Mouse (Mus musculus): ENCODE data around the gene Elmo1.
A peak's percentile ranks its signal among the peaks of the same experiment; 100 is the strongest.

Gene Elmo1

DNA sequence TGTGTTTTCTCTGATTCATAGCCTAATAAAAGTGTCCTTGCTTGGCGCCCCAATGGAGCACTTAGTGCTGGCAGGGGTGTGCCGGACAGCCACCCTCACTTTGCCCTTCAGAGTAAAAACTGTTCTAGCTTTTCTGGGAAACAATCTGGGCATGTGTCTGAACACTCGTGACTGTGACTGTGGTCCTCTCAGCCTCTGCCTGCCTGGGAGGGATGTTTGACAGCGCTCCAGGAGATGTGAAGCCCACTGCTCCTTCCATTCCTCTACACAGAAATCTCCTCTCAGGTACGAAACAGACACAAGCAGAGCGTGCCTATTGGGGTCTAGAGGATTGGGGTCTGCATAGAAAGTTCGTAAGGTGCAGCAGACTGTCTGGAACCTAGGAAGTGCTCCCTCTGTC is 28.5 kb downstream of the Elmo1 start:
- ATAC-seq (ENCODE audit: insufficient number of reproducible peaks, low FRiP score, low TSS enrichment): no peak

DNA sequence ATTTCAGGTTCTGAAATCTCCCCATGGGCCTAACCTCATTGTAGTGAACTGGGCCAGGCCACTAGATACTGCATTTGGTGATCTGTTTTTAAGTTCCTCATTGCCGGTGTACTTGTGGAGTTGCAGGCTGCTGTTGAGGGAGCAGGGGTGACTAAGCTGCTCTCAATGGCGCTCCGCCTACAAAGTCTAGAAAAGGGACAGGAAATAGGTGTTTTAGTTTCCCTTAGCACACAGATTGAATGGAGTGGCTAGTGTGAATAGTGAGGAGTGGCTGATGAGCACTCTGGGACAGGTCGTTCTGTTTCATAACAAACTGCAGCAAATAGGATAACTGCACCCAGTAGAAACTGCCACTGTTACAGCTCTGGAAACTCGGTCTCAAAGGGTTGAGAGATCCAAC is 30.3 kb downstream of the Elmo1 start:
- peak; percentile 13; the same call in 1 of the 2 replicates for ATAC-seq (ENCODE audit: insufficient number of reproducible peaks, low FRiP score, low TSS enrichment)

DNA sequence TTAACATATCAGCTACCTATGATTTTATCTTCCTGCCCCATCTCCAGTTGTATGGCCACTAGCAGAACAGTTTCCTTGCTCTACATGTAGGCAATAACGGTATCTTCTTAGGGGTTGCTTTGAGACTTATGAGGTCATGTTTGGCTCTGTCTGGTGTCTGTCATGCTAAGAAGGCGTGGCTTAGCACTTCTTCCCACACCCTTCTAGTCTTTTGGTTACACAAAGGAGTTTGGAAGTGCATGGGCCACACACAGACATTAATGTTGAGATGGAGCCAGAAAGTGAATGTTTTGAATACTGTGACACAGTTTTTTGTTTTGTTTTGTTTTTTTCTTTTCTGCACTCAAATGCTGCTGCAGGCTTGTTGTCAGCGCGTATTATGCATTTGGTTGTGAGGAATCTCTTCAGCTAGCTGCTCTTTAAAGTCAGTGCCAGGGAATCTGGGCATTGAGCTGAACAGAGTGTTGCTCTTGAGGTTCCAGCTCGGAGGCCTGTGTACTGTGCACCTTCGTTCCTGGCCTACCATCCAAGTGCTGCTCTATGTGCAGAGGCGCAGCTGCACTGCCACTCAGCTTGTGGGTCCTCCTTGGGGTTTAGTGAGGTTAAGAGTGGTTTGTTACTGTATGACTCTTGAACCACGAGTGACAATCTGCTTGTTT is 31.1 kb downstream of the Elmo1 start:
- ATAC-seq (ENCODE audit: insufficient number of reproducible peaks, low FRiP score, low TSS enrichment): no peak

DNA sequence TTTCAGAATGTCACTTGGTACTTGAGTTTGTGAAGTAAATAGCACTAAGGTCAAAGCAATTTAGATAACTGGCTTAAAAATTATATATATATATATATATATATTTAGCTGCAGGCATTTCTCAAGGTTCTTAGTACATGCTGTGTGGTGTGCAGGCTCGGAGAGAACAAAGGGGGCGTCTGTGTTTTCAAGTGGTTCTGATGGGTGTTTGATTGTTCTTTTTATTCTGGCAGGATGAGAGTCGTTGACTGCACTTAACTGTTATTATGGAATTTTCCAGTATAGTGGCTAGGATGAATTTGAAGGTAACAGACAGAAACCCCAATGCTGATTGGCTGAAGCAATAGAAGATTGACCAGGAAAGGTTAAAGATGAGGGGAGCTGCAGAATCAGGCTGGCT is 33.6 kb downstream of the Elmo1 start:
- ATAC-seq (ENCODE audit: insufficient number of reproducible peaks, low FRiP score, low TSS enrichment): no peak

DNA sequence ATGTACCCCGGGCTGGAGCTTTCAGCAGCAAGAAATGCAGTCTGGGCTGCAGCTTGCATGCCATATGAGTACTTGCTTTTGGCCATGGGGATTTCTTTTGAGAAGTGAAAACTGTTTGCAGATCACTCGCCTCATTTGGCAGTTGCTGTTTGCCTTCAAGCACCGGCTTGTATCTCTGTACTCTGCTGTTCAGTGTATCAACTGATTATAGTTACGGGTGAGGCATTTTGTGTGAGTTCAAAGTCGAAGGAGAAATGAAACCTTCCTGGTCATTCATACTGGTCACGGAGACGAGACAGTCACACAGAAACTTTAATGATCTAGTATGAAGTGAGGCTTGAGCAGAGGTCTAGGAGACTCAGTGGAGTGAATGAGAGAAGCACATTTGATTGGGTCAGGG is 34.6 kb downstream of the Elmo1 start:
- no peak for ATAC-seq (ENCODE audit: insufficient number of reproducible peaks, low FRiP score, low TSS enrichment)

DNA sequence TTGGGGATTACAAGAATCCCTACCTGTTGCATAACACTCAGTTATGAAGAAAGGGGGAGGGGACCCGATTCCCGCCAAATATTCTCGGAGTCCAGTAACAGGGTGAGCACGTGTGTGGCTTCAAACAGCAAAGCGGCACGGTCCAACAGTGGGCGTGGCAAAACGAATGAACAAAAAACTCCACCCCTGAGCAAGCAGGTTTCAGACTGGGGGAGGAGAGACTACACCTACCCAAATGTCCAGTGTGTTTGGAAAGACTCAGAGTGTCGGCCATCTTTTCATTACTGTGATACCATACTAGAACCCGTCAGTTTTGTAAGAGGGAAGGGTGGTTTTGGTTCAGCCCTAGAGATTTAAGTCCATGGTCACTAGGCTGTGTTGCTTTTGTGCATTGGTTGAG is 35.4 kb downstream of the Elmo1 start:
- ATAC-seq (ENCODE audit: insufficient number of reproducible peaks, low FRiP score, low TSS enrichment): no peak

- ATAC-seq (ENCODE audit: insufficient number of reproducible peaks, low FRiP score, low TSS enrichment): no peak
Observed at GRCm38 (mm10) chr13:20127553-20127952, 37.2 kb downstream of the Elmo1 start.

DNA sequence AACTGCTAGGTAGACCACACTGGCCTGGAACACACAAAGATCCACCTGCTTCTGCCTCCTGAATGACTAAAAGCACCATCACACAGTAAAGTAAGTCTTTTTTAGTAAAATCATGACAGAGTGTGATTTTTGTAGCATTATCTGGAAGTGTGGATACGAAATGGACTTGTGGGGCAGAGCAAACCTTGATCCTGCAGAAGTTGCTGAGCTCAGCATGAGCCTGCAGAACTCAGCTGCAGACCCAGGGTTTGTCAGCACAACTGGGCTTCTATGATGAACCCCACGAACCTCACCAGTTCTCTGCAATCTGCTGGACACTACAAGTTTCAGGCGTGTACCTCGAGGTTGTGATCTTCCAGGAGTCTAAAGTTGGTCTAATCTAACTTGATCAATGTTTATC is 37.7 kb downstream of the Elmo1 start:
- no peak for ATAC-seq (ENCODE audit: insufficient number of reproducible peaks, low FRiP score, low TSS enrichment)

DNA sequence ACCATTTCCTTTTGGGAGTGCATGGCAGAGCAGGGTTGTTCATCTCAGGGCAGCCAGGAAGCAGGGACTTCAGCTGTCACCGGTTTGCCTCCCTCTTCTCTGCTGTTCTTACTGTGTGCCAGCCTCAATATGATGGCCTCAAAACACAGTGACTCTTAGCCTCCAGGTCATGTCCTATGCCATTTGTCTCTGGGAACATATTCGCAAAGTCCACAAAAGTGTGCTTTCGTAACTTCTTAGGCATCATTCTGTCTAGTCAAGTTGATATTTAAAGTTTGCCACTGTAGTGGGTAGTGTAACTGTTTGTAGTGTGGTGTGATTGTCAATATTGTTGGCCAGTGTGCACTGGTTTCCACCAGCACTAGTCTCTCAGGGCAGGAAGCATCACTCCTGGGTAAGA is 40.3 kb downstream of the Elmo1 start:
- ATAC-seq (ENCODE audit: insufficient number of reproducible peaks, low FRiP score, low TSS enrichment): no peak

- ATAC-seq (ENCODE audit: insufficient number of reproducible peaks, low FRiP score, low TSS enrichment): no peak
Observed at GRCm38 (mm10) chr13:20131322-20131997, 41.1 kb downstream of the Elmo1 start.

DNA sequence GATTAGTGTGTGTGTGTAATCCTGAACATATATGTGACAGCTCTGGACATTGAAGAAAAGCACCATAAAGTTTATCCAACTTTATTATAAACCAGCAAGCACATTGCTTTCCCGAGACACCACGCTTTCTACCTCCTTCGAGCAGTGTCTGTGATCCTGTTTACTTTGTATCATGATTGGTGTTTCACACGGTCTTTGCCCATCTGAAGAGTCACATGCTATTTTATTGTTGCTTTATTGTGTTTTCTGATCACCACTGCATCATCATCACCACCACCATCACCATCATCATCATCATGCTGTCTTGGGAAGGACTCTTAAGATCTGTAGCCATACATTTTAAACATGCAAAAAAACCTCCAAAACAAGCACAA is 41.6 kb downstream of the Elmo1 start:
- no peak for ATAC-seq (ENCODE audit: insufficient number of reproducible peaks, low FRiP score, low TSS enrichment)

GRCm38 (mm10) chr13:20133602-20134394 is 43.4 kb downstream of the Elmo1 start:
- ATAC-seq (ENCODE audit: insufficient number of reproducible peaks, low FRiP score, low TSS enrichment): peak; percentile 57; the same call in 1 of the 2 replicates

- no peak for ATAC-seq (ENCODE audit: insufficient number of reproducible peaks, low FRiP score, low TSS enrichment)
Observed at GRCm38 (mm10) chr13:20134395-20135225, 44.2 kb downstream of the Elmo1 start.

- no peak for ATAC-seq (ENCODE audit: insufficient number of reproducible peaks, low FRiP score, low TSS enrichment)
Observed at GRCm38 (mm10) chr13:20136753-20137152, 46.4 kb downstream of the Elmo1 start.

DNA sequence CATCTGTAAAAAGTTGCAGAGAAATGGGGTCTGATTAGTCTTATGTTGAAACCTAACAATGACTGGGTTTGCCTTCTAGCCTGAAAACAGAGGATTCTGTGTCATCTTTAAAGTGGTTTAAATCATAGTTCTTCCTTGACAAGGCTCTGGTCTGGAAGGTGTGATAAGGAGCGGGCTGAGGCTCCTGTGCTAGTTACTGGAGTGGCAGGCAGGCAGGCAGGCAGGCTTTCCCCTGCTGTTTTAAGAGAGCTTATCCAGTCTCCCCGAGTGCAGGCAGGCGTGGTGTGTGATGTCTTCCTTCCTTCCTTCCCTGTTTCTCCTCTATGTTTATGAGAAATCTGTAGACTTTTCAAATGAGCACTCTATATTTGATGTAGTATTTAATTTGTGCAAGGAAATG is 48.1 kb downstream of the Elmo1 start:
- ATAC-seq (ENCODE audit: insufficient number of reproducible peaks, low FRiP score, low TSS enrichment): no peak

DNA sequence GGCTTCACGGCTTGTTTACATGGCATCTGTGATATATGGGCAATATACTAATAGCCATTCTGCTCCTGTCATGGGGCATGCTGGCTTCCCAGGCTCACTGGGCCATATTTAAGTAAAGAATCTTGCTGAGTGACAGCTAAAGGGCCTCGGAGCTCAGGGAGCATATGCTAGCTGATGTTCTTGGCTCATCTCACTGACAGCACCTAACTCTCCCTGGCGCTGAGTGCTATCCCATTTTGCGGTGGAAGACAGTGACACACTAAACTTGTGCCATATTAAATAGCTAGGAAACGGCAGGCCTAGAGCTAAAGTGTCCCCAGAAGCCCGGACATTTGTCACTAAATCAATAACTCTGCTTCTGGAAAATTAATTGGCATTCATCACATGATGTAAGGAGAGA is 48.7 kb downstream of the Elmo1 start:
- no peak for ATAC-seq (ENCODE audit: insufficient number of reproducible peaks, low FRiP score, low TSS enrichment)

DNA sequence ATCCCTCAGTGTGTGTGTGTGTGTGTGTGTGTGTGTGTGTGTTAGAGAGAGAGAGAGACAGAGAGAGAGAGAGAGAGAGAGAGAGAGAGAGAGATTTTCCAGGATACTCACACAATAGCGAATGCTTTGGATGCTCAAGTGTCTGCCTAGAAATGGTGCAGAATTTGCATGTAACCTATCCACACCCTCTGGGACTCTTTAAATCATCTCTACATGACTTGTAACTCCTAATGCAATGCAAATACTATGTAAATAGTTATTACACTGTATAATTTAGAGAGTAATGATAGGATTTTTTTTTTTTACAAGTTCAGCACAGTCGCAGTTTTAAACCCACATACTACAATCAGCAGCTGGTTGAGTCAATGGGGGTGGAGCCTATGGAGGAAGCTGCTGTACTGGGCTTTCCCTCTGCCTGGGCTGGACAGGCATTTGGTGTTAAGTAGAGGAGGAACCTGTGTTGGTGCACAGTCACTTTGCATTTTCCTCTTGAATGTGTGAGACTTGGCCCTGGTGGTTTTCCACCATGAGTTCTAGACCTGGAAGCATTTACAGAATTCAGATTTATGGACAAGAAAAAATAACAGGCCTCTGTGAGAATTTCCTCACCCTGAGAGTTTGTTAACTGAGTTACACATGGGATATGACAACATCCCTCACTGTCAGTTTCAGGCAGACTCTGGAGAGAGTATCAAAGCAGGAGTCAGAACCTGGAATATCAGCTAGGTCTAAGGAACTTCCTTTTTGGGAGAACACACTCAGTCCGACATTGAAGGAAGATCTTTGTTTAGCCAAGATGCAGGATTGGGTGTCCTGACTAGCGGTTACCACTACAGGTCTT is 49.6 kb downstream of the Elmo1 start:
- ATAC-seq (ENCODE audit: insufficient number of reproducible peaks, low FRiP score, low TSS enrichment): no peak

- ATAC-seq (ENCODE audit: insufficient number of reproducible peaks, low FRiP score, low TSS enrichment): no peak
Observed at GRCm38 (mm10) chr13:20142637-20143036, 52.2 kb downstream of the Elmo1 start.

GRCm38 (mm10) chr13:20146848-20147247 is 56.5 kb downstream of the Elmo1 start:
- no peak for ATAC-seq (ENCODE audit: insufficient number of reproducible peaks, low FRiP score, low TSS enrichment)

- no peak for ATAC-seq (ENCODE audit: insufficient number of reproducible peaks, low FRiP score, low TSS enrichment)
Observed at GRCm38 (mm10) chr13:20147736-20148135, 57.3 kb downstream of the Elmo1 start.
